Comparison of ENCODE assay signal across 8 mouse cellular contexts in the genomic region with DNA sequence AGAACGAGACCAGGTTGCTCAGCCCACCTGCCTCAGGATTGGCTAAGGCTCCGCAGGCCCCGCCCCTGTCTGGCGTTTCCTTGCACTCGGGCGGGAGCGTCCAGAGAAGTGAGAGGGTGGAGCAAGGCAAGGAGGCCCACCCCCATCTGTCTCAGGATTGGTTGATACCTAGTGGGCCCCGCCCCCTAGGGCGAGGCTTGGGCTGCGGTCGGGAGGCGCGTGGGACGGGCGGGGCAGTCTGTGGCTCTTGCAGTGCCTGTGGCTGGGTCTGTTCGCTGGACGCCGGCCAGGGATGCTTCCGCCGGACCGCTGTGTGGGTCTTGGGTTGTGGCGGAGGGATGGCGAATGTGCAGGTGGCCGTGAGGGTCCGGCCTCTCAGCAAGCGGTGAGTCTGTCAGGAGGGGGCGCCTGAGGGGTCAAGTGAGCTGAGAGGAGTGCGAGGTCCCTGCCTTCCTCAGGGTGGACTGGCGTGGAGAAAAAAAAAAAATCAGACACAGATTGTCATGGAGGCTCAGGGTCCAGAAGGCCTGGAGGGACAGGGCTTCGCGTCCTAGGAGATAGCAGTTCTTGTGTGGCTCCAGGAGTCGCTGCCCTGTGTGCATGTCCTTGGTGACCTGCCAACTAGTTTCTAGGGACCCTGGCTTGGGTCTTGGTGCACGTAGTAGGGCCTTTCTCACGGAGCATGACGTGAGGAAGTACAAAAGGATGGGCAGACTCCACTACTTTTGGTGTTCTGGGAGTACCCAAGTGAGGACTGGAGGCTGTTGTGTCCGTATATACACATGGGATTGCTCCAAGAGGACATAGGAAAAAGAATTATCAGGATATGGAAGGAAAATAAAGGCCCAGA. TPM values are rescaled to one million over a fixed set of nuclear protein-coding genes. Genes with fewer than 3 reads are reported as not detected.
A peak's percentile ranks its signal among the peaks of the same experiment; 100 is the strongest.
DNase-seq lines count a peak whose midpoint lies in the region; ATAC-seq and TF ChIP-seq lines count a peak whose summit lies in the region.

A gene (plus strand): TSS at position 236 of the 850 bp plus-strand sequence.

- peaks cover 3 to 13% of the 10 kb centered on the region in 2 experiments; a peak in 2 of 4 replicates for H3K4me1 ChIP-seq in CH12.LX (ENCODE audit: control insufficient read depth in 1 of 2, insufficient read depth in 2 of 2)
- H3K4me1 ChIP-seq in forebrain, embryonic 11.5 days (replicated peaks; ENCODE audit: control insufficient read depth, insufficient read depth, low read length), result 0 out of 2 replicates have a peak, but pooled peaks cover 2% of the 10 kb centered on the region
- peaks cover 21% of the 10 kb centered on the region for H3K4me1 ChIP-seq in heart, embryonic 16.5 days (ENCODE audit: control insufficient read depth, insufficient read depth, low read length)
- H3K4me1 ChIP-seq in liver, embryonic 15.5 days (replicated peaks), result peaks cover 42% of the 10 kb centered on the region
- 0 out of 2 replicates have a peak, but pooled peaks cover 7% of the 10 kb centered on the region for H3K4me1 ChIP-seq in neural tube, embryonic 12.5 days

- H3K9me3 ChIP-seq in CH12.LX (replicated peaks; ENCODE audit: low read length), result no peaks in the 10 kb centered on the region
- H3K9me3 ChIP-seq in forebrain, embryonic 11.5 days (ENCODE audit: control insufficient read depth, low read length), result no peaks in the 10 kb centered on the region
- no peaks in the 10 kb centered on the region for H3K9me3 ChIP-seq in heart, embryonic 16.5 days (replicated peaks; ENCODE audit: control insufficient read depth, low read length)
- no peaks in the 10 kb centered on the region for H3K9me3 ChIP-seq in liver, embryonic 15.5 days (replicated peaks)
- no peaks in the 10 kb centered on the region for H3K9me3 ChIP-seq in neural tube, embryonic 12.5 days

- no peaks in the 10 kb centered on the region for H3K79me2 ChIP-seq in CH12.LX (replicated peaks; ENCODE audit: control insufficient read depth, extremely low read depth, insufficient read depth, poor library complexity, severe bottlenecking)

- TF ChIP-seq POLR2A in CH12.LX (IDR thresholded peaks at IDR 0.05; ENCODE audit: low read depth, low read length), result peak; percentile 33; the same call in 1 of the 2 replicates

- dilution Hi-C loops in CH12.LX (cut with MboI; ENCODE audit: extremely low pct_ligation_motif_present, extremely low pct_unique_long_range_greater_than_20kb, low sequenced_read_pairs), result no loop called here

- peak within 1 kb of the TSS; percentile 88 for H3K4me2 ChIP-seq in CH12.LX (ENCODE audit: insufficient read depth, low read depth, poor library complexity, severe bottlenecking)
- peak within 1 kb of the TSS; percentile 56 for H3K4me2 ChIP-seq in forebrain, embryonic 11.5 days (ENCODE audit: low read depth, low read length, severe bottlenecking)
- H3K4me2 ChIP-seq in heart, embryonic 16.5 days (ENCODE audit: low read depth, low read length), result peak within 1 kb of the TSS; percentile 81
- peak within 1 kb of the TSS; percentile 87 for H3K4me2 ChIP-seq in liver, embryonic 15.5 days
- H3K4me2 ChIP-seq in neural tube, embryonic 12.5 days (replicated peaks), result peak within 1 kb of the TSS; percentile 69

- ATAC-seq in forebrain, embryonic 11.5 days (replicated peaks; ENCODE audit: low FRiP score), result peak; percentile 100
- ATAC-seq in heart, embryonic 16.5 days (replicated peaks; ENCODE audit: extremely low read depth, insufficient read depth, low FRiP score), result peak; percentile 100
- ATAC-seq in liver, embryonic 15.5 days (ENCODE audit: insufficient read depth), result peak; percentile 99
- ATAC-seq in neural tube, embryonic 12.5 days (ENCODE audit: low FRiP score, low read depth), result peak; percentile 100

- no peak within 1 kb of the TSS for H3K27ac ChIP-seq in CH12.LX (ENCODE audit: insufficient read depth, low read depth)
- no peak within 1 kb of the TSS for H3K27ac ChIP-seq in forebrain, embryonic 11.5 days (ENCODE audit: low read depth, low read length)
- peak within 1 kb of the TSS; percentile 75 for H3K27ac ChIP-seq in heart, embryonic 16.5 days (ENCODE audit: low read length)
- 0 out of 2 replicates have a peak within 1 kb of the TSS, but pooled peaks have one; percentile 41 for H3K27ac ChIP-seq in liver, embryonic 15.5 days (replicated peaks)
- H3K27ac ChIP-seq in neural tube, embryonic 12.5 days, result no peak within 1 kb of the TSS

- no peak for TF ChIP-seq EP300 in CH12.LX (IDR thresholded peaks at IDR 0.05; ENCODE audit: low read length)

- H3K27me3 ChIP-seq in CH12.LX (replicated peaks), result no peaks in the 10 kb centered on the region
- H3K27me3 ChIP-seq in forebrain, embryonic 11.5 days (ENCODE audit: control insufficient read depth, insufficient read depth, low read length), result no peaks in the 10 kb centered on the region
- H3K27me3 ChIP-seq in heart, embryonic 16.5 days (ENCODE audit: control insufficient read depth, insufficient read depth, low read length), result no peaks in the 10 kb centered on the region
- peaks cover 23% of the 10 kb centered on the region for H3K27me3 ChIP-seq in liver, embryonic 15.5 days
- no peaks in the 10 kb centered on the region for H3K27me3 ChIP-seq in neural tube, embryonic 12.5 days (replicated peaks)

- WGBS in forebrain, embryonic 11.5 days, result 2% methylated on average over 36 of the region's 36 CpGs
- 3% methylated on average over 36 of the region's 36 CpGs for WGBS in heart, embryonic 16.5 days
- 3% methylated on average over 36 of the region's 36 CpGs for WGBS in liver, embryonic 15.5 days (ENCODE audit: insufficient replicate concordance)
- 3% methylated on average over 36 of the region's 36 CpGs for WGBS in neural tube, embryonic 12.5 days

- peak; percentile 99 for DNase-seq in CH12.LX (ENCODE audit: extremely low read depth)
- DNase-seq in c-Kit-positive CD71-positive TER-119-negative erythroid progenitor cells, embryonic 14.5 days (ENCODE audit: low read depth), result peak; percentile 99
- DNase-seq in forebrain, embryonic 11.5 days (ENCODE audit: low spot score), result peak; percentile 99
- DNase-seq in kidney, postnatal 36 days, result peak; percentile 99
- peak; percentile 97 for DNase-seq in telencephalon, adult 2 months (ENCODE audit: low read depth, low spot score)

- no peak for TF ChIP-seq RAD21 in CH12.LX (IDR thresholded peaks at IDR 0.05; ENCODE audit: low read depth, low read length)

- in situ Hi-C loops in CH12.LX (cut with MboI; ENCODE audit: low pct_ligation_motif_present, low pct_unique_long_range_greater_than_20kb, low sequenced_read_pairs), result no loop called here

- peak within 1 kb of the TSS; percentile 47; the same call in 1 of the 2 replicates for H3K9ac ChIP-seq in CH12.LX (ENCODE audit: insufficient read depth, low read depth)
- peak within 1 kb of the TSS; percentile 57 for H3K9ac ChIP-seq in forebrain, embryonic 11.5 days (ENCODE audit: low read length)
- peak within 1 kb of the TSS; percentile 78 for H3K9ac ChIP-seq in heart, embryonic 16.5 days (ENCODE audit: low read length)
- peak within 1 kb of the TSS; percentile 48 for H3K9ac ChIP-seq in liver, embryonic 15.5 days
- H3K9ac ChIP-seq in neural tube, embryonic 12.5 days, result peak within 1 kb of the TSS; percentile 61

- H3K4me3 ChIP-seq in CH12.LX (replicated peaks in 1 of 3; ENCODE audit: low read depth in 2 of 3, low read length in 2 of 3, poor library complexity in 1 of 3), result peak within 1 kb of the TSS; percentile 50 to 71 (median 58)
- H3K4me3 ChIP-seq in forebrain, embryonic 11.5 days (ENCODE audit: low read depth, low read length), result peak within 1 kb of the TSS; percentile 49
- H3K4me3 ChIP-seq in heart, embryonic 16.5 days (ENCODE audit: low read length), result peak within 1 kb of the TSS; percentile 75
- peak within 1 kb of the TSS; percentile 59 for H3K4me3 ChIP-seq in liver, embryonic 15.5 days (replicated peaks)
- peak within 1 kb of the TSS; percentile 49 for H3K4me3 ChIP-seq in neural tube, embryonic 12.5 days

- no peaks in the 10 kb centered on the region for H3K36me3 ChIP-seq in CH12.LX (replicated peaks in 1 of 2; ENCODE audit: control insufficient read depth in 1 of 2, insufficient read depth in 1 of 2, low read length in 1 of 2)
- H3K36me3 ChIP-seq in forebrain, embryonic 11.5 days (ENCODE audit: control insufficient read depth, insufficient read depth, low read length), result no peaks in the 10 kb centered on the region
- peaks cover 7% of the 10 kb centered on the region for H3K36me3 ChIP-seq in heart, embryonic 16.5 days (ENCODE audit: control insufficient read depth, insufficient read depth)
- H3K36me3 ChIP-seq in liver, embryonic 15.5 days (replicated peaks), result 0 out of 2 replicates have a peak, but pooled peaks cover 3% of the 10 kb centered on the region
- 0 out of 2 replicates have a peak, but pooled peaks cover 4% of the 10 kb centered on the region for H3K36me3 ChIP-seq in neural tube, embryonic 12.5 days

- no peak for TF ChIP-seq CTCF in CH12.LX (conservative IDR thresholded peaks at IDR 0.05 in 1 of 2, IDR thresholded peaks at IDR 0.05 in 1 of 2; ENCODE audit: low read depth in 2 of 2, low read length in 2 of 2)

TF ChIP-seq in CH12.LX, 34 proteins besides CTCF, POLR2A, EP300 and RAD21 (continues in another document):
- no peak for TF ChIP-seq MEF2A (IDR thresholded peaks at IDR 0.05; ENCODE audit: borderline replicate concordance, low read depth, low read length)
- TF ChIP-seq SIN3A (IDR thresholded peaks at IDR 0.05; ENCODE audit: low read length), result no peak
- TF ChIP-seq RCOR1 (conservative IDR thresholded peaks at IDR 0.05; ENCODE audit: low read depth, low read length), result no peak
- TF ChIP-seq CHD2 (IDR thresholded peaks at IDR 0.05; ENCODE audit: low read length), result no peak
- TF ChIP-seq TCF12 (IDR thresholded peaks at IDR 0.05; ENCODE audit: low read depth, low read length), result no peak
- no peak for TF ChIP-seq ETS1 (conservative IDR thresholded peaks at IDR 0.05; ENCODE audit: low read depth, low read length)
- no peak for TF ChIP-seq JUND (conservative IDR thresholded peaks at IDR 0.05; ENCODE audit: low read depth, low read length)
- TF ChIP-seq IRF4 (IDR thresholded peaks at IDR 0.05; ENCODE audit: low read depth, low read length), result no peak
- TF ChIP-seq CHD1 (IDR thresholded peaks at IDR 0.05; ENCODE audit: low read depth, low read length), result 0 out of 2 replicates have a peak, but pooled peaks have one; percentile 15
- TF ChIP-seq UBTF (IDR thresholded peaks at IDR 0.05; ENCODE audit: low read depth, low read length), result no peak
- 0 out of 2 replicates have a peak, but pooled peaks have one; percentile 40 for TF ChIP-seq NELFE (IDR thresholded peaks at IDR 0.05; ENCODE audit: low read depth, low read length)
- TF ChIP-seq MYC (IDR thresholded peaks at IDR 0.05; ENCODE audit: low read depth, low read length), result no peak

RNA-seq across cellular contexts. Expression of the gene that starts here (rescaled TPM):
- total RNA-seq in CH12.LX (2012; rRNA removed), result 0.67 and 0.81 TPM in 2 replicates
- total RNA-seq in CH12.LX (2014; rRNA removed), result 0.16 and 0.23 TPM in 2 replicates
- polyA plus RNA-seq in CH12.LX (2012; ENCODE audit: insufficient read length, low read depth), result 0.76 and 1.1 TPM in 2 replicates
- polyA plus RNA-seq in forebrain, embryonic 11.5 days (2014; fragmentation: Nextera tagmentation; extraction: Ambion mirVana), result 3.9 and 5.4 TPM in 2 replicates
- polyA plus RNA-seq in heart, embryonic 16.5 days (2015; fragmentation: Nextera tagmentation; extraction: Ambion mirVana), result 3.6 and 4.9 TPM in 2 replicates
- 0.99 and 1.0 TPM in 2 replicates for polyA plus RNA-seq in liver, embryonic 15.5 days (2015; fragmentation: Nextera tagmentation; extraction: Ambion mirVana)
- 4.2 and 4.8 TPM in 2 replicates for polyA plus RNA-seq in neural tube, embryonic 12.5 days (2016; fragmentation: Nextera tagmentation; extraction: Ambion mirVana)

Comparison
In these comparisons a context has a peak if more than half of its experiments do, and no peak if none do; other contexts are left out.
1. H3K27ac ChIP-seq: peak in heart, embryonic 16.5 days (single experiment) and liver, embryonic 15.5 days (single experiment); none in CH12.LX (single experiment), forebrain, embryonic 11.5 days (single experiment) and neural tube, embryonic 12.5 days (single experiment).
2. Peak in every context shown above with its lines, with median percentiles within 50 percentile points of each other: DNase-seq, H3K4me2 ChIP-seq, H3K4me3 ChIP-seq, H3K9ac ChIP-seq and ATAC-seq.